Mouse (Mus musculus) testis, adult 2 months (tissue): ENCODE measurements around the gene Epb41. TPM values are rescaled to one million over a fixed set of nuclear protein-coding genes. Genes with fewer than 3 reads are reported as not detected.

ENCODE experiments used
- H3K27ac ChIP-seq: fragments of 200-500 bp; 2 replicates; pipeline ENCODE4 v1.5.1; 2012; ENCODE audit warnings: low read depth, low read length; ENCODE audit not compliant: control insufficient read depth, insufficient read depth
- H3K27me3 ChIP-seq: fragments of 200-500 bp; 2 replicates; pipeline ENCODE4 v1.6.1; 2012; ENCODE audit warnings: mild to moderate bottlenecking, low read length, moderate library complexity; ENCODE audit not compliant: control insufficient read depth, insufficient read depth
- H3K36me3 ChIP-seq: fragments of 200-500 bp; 2 replicates; pipeline ENCODE4 v1.6.1; 2012; ENCODE audit warnings: mild to moderate bottlenecking, low read length; ENCODE audit not compliant: control insufficient read depth, insufficient read depth
- H3K4me1 ChIP-seq: fragments of 200-500 bp; 2 replicates; pipeline ENCODE4 v1.6.1; 2012; ENCODE audit warnings: low read length; ENCODE audit not compliant: control insufficient read depth, insufficient read depth
- H3K4me3 ChIP-seq: fragments of 200-500 bp; 2 replicates; pipeline ENCODE4 v1.5.1; 2012; ENCODE audit warnings: low read depth, mild to moderate bottlenecking, low read length, moderate library complexity, mixed read lengths; ENCODE audit not compliant: control insufficient read depth
- CTCF ChIP-seq: fragments of 200-500 bp; IDR thresholded peaks from 2 replicates; pipeline ENCODE4 v1.5.1; 2012; ENCODE audit warnings: low read depth, mild to moderate bottlenecking, inconsistent platforms, low read length, moderate library complexity; ENCODE audit not compliant: control insufficient read depth, insufficient read depth, insufficient replicate concordance
- POLR2A ChIP-seq: fragments of 200-500 bp; IDR thresholded peaks from 2 replicates; pipeline ENCODE4 v1.6.1; 2012; ENCODE audit warnings: low read depth, mild to moderate bottlenecking, inconsistent platforms, low read length, moderate library complexity; ENCODE audit not compliant: control insufficient read depth
- polyA plus RNA-seq: library from polyadenylated mRNA; depleted of rRNA; stranded (reverse); fragments of >200 nt; gene quantifications from 2 replicates; pipeline ENCODE4 v1.2.3, GENCODE M21; 2012

Epb41 gene
- polyA plus RNA-seq, 1 experiment = 8.7 TPM

DNA sequence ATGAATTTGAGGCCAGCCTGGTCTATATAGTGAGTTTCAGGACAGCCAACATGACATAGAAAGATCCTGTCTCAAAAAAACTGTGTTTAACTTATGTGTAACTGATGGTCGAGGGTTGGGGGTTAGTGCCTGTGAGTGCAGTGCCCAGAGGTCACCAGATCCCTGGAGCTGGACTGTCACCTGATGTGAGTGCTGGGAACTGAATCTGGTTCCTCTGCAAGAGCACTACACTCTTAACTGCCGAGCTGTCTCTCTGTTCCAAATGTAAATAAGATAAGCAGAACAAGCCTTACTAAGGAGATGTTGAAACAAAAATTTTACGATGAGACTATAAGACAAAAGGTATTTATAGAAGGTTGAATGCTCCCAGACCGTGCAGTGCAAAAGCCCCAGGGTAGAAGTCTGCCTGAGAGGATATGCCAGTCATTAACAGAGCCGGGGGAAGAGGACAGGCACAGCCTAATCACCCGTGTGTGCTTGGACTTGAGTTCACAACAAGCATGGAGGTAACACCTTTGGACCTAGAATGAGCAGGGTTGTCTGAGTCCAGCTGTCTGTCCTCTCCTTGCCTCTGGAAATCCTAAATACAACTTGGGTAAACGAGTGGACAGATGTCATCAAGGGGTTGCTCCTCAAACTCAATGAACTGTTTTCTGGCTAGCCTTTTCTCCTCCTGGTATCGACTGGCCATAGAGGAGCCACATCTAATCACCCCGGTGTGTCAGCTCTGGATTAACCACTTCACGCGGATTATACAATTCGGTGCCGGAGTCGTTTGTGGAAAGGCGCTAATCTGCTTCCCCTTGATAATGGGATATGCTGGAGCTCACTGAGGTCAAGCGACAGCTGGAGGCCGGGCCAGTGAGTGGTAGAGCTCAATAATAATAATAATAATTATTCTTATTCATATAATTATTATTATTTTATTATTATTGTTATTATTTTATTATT lies 11.9 kb downstream of the Epb41 start:
- Histone ChIP-seq H3K27me3 (no peaks in the 10 kb centered on the region), H3K36me3 (no peaks in the 10 kb centered on the region), H3K4me3 (peak overlapping the region; percentile 69), H3K27ac (no peak overlapping the region), H3K4me1 (no peaks in the 10 kb centered on the region; the same call in 1 of the 2 replicates)
- no peak for TF ChIP-seq CTCF
- TF ChIP-seq POLR2A = no peak

DNA sequence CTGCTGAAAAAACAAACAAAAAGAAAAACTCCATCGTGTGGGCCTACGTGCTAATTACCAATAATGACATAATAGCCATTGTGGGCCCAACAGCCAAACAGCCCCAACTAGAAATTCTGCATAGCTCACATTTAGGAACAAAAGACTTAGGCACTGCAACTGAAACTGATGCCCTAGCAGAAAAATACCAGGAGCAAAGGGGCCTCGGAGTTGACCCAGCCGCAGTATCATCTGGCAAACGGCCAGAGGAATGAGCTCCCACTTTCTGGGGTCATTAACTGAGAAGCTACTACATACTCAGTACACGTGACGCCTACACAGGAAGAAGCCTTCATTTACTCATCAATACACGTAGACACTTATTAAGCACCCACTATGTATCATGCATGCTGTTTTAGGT lies 12.8 kb downstream of the Epb41 start:
- peak overlapping the region; percentile 69; the same call in 1 of the 2 replicates for H3K4me3 ChIP-seq
- no peak overlapping the region for H3K27ac ChIP-seq
- no peaks in the 10 kb centered on the region; the same call in 1 of the 2 replicates for H3K4me1 ChIP-seq
- no peaks in the 10 kb centered on the region for H3K36me3 ChIP-seq
- H3K27me3 ChIP-seq = no peaks in the 10 kb centered on the region
- no peak for TF ChIP-seq POLR2A
- TF ChIP-seq CTCF = no peak

DNA sequence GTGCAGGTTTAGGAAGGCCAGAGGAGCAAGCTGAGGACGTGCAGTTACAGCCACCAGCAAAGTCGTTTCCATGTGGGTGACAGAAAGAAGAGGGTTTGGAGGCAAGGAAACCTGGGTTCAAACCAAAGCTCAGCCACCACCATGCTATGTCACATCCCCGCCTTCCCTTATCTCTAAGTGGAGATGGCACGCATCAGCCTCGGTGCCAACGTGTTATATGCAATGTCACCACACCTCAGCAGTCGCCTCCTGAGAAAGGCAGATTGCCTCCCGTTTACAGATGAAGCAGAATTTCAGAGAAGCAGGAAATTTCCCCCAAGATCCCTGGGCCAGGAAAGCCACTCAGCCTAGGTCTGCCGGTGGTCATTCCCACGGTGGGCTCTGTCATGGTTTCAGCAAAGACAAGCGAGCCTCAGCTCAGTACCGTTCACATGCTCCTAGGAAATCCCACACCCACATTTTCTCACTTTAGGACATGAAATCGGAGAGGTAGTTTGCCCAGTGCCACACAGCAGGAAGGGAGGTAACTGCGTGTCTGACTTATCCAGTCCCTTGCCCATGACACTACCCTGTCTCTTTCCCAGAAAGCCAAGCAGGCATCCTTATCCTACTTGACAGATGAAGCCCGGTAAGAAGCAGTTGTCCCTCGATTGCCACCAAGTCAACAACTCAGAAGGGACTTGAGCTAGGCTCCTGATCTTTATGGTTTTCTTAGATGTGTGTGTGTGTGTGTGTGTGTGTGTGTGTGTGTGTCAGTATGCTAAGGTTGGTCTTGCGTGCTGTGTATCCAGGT lies 14.9 kb downstream of the Epb41 start:
- H3K27me3 ChIP-seq = no peaks in the 10 kb centered on the region
- H3K27ac ChIP-seq = no peak overlapping the region
- H3K4me1 ChIP-seq = no peaks in the 10 kb centered on the region
- H3K4me3 ChIP-seq = no peak overlapping the region
- no peaks in the 10 kb centered on the region for H3K36me3 ChIP-seq
- TF ChIP-seq POLR2A (no peak), CTCF (no peak)

DNA sequence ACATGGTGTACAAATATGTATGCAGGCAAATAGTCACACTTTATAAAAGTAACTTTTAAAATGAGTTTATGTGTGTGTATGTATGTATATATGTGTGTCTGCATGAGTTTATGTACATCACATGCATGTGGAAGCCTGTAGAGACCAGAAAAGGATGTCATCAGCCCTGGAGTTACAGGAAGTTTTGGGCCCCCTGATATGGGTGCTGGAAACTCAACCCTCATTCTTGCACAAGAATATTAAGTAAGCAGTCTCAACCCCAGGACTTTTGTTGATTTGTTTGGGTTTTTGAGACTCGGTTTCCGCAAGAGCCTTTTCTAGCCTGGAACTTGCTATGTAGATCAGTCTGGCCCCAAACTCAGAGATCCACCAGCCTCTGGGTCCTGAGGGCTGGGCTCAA lies 15.6 kb downstream of the Epb41 start:
- H3K27me3 ChIP-seq = no peaks in the 10 kb centered on the region

DNA sequence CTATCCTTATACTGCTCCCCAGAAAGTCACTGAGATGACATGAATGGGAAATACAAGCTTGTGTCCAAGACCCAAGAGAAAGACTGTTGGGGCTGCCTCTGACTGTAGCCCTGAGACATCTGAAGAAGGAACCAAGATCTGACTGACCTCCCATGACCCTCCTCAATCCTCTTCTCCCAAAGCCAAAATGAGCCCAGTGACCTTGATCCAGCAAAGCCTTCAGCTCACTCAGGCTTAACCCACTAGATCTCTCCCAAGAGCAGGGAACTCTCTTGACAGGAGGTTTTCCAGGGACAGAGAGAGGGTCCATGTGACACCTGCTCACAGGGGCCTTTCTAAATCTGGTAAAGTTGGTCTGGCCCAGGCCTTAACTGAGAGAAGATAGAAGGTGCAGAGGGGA lies 17.8 kb downstream of the Epb41 start:
- no peak overlapping the region for H3K27ac ChIP-seq
- H3K4me1 ChIP-seq = no peaks in the 10 kb centered on the region
- no peaks in the 10 kb centered on the region for H3K27me3 ChIP-seq
- no peaks in the 10 kb centered on the region for H3K36me3 ChIP-seq
- TF ChIP-seq POLR2A (no peak), CTCF (no peak)
- no peak overlapping the region for H3K4me3 ChIP-seq

More for the DNA sequence above, 15.6 kb downstream of the Epb41 start:
- H3K4me1 ChIP-seq = no peaks in the 10 kb centered on the region
- no peak overlapping the region for H3K27ac ChIP-seq
- H3K4me3 ChIP-seq = no peak overlapping the region
- no peaks in the 10 kb centered on the region for H3K36me3 ChIP-seq
- no peak for TF ChIP-seq POLR2A
- TF ChIP-seq CTCF = no peak

DNA sequence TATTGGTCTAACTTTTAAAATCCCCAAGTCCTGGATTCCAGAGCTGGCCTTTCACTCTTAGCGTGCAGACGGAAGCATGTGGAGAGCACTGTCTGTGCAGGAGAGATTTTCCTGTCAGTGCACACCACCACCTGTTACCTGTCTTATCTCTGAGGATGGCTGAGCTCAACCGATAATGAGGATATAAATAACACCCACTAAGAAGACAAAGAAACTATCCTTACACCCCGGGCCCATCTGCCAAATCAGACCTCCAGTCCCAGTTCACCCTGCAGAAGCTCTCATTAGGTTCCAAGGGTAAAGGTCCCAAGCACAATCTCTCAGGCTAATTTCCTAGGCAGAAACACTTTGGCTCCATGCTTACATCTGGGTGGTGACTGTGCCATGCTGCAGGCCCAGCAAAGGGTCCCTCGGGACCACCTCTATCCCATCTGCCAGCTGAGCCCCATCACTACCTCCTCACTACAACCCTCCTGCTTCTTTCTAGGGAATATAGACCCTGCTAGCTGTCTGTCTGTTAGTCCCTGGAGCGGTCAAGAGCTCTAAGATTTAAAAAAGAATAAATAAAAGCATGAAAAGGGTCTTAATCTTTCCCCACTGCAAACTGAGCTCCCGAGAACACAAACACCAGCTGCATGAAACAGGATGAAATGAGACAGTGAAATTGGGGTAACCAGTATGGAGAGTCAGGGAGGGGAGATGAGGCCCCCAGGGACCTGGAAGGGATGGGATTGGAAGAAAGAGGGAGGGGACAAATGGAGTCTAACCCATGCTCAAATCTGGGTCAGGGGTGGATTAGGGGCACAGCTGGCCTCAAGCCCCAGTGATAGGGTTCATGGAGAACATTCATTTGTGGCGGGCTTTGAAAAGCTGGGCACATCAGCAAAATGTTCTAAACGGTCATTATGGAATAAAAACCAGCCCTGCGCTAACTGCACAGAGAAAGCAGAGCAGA lies 23.5 kb downstream of the Epb41 start:
- TF ChIP-seq POLR2A (no peak), CTCF (no peak)
- Histone ChIP-seq H3K27ac (no peak overlapping the region), H3K36me3 (no peaks in the 10 kb centered on the region), H3K4me3 (no peak overlapping the region), H3K4me1 (peaks cover 7% of the 10 kb centered on the region), H3K27me3 (no peaks in the 10 kb centered on the region)
